Mouse (Mus musculus): ENCODE data around the gene Fibp. TPM values are rescaled to one million over a fixed set of nuclear protein-coding genes. Genes with fewer than 3 reads are reported as not detected.

The Fibp gene
- total RNA-seq, 2 experiments from 2014 or later, result 87.2 to 89.6 TPM

DNA sequence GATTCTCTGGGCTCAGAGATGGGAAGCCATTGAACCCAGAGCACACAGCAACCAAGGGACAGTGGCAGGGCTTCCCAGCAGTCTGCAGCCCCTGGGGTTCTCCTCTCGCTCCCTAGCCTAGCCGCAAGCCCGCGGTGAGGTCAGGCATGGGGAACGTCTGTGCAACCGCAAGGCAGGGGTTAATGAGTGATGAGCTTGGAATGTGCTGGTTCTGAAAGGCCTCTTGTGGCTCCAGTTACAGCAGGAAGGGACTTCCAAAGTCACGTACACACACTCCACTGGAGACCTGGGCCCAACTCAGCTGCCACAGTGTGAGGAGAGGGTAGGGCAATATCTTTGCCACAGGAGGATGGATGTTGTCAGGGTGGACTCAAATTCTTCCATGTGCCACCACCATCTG lies 15.5 kb upstream of the Fibp start:
- no peak overlapping the region for H3K27ac ChIP-seq
- no peak for DNase-seq (ENCODE audit: low spot score in 2 of 2)
- no peak overlapping the region for H3K4me3 ChIP-seq
- no peak for TF ChIP-seq CTCF (conservative IDR thresholded peaks at IDR 0.05)

GRCm38 (mm10) chr19:5445747-5446146 lies 14.7 kb upstream of the Fibp start:
- no peak overlapping the region for H3K4me3 ChIP-seq
- TF ChIP-seq CTCF (conservative IDR thresholded peaks at IDR 0.05), result no peak

DNA sequence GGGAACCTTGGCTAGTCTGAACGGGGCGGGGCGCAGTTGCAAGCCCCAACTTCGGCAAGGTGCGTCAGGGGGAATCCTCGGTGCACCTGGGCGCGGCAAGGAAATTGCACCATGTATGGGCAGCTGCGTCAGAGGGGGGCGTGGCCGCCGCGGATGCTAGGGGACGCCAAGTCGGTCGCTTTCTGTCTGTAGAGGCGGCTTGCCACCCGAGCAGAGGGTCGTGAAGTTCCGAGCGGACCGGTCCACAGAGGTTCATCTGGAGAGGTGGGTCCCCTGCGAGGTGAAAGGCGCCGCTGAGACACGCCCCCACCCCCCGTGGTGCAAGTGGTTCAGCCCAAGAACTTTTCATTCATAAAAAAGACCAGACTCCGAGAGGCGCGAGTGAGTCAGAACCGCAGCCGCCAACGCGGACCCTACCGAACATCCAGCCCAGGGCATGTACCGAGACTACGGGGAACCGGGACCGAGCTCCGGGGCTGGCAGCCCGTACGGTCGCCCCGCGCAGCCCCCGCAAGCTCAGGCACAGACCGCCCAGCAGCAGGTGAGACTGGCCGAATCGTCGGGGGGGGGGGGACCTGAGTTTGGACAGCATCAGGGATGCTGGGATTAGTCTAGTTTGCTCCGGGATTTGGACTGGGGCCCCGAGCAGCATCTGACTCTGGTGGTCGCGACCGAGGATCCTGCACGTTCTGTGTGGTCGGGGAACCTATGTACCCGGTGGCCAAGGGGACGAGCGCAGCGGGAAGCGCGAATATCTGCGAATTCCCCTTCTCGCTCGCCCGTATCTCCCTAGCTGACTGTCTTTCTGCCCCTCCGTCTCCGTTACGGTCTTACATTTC lies 12.7 kb upstream of the Fibp start, which contains the start of gene Fosl1:
Gene Fosl1, plus strand, starts transcription at position 33 of the 839 bp plus-strand sequence.
- TF ChIP-seq CTCF (conservative IDR thresholded peaks at IDR 0.05), result no peak
- peak; percentile 57 to 69 for DNase-seq (ENCODE audit: low spot score in 2 of 2)
- Histone ChIP-seq H3K4me3 (peak within 1 kb of the TSS; percentile 59), H3K27ac (no peak within 1 kb of the TSS)

More at GRCm38 (mm10) chr19:5445747-5446146, 14.7 kb upstream of the Fibp start:
- DNase-seq (ENCODE audit: low spot score in 2 of 2), result no peak
- no peak overlapping the region for H3K27ac ChIP-seq

GRCm38 (mm10) chr19:5448354-5449150 lies 11.9 kb upstream of the Fibp start:
- DNase-seq (ENCODE audit: low spot score in 2 of 2), result no peak
- TF ChIP-seq CTCF (conservative IDR thresholded peaks at IDR 0.05), result no peak
- peak overlapping the region; percentile 59 for H3K4me3 ChIP-seq
- H3K27ac ChIP-seq, result no peak overlapping the region

DNA sequence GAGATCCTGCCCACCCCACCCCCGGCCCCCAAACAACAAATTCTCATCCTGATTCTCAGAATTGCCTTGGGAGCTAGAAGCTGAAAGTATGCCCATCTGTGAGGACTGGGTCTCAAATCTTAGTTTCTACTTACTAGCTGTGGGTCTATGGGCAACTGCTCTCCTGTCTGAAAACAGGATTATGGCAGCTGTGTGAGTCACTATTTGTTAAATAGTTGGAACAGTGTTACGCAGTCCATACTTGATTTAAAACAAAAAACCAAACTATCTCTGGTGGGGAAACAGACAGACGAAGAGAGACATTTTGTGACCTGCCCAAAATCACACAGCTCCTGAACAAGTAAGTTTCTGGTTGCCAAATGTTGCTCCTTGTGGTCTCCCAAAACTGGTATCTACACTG lies 10.7 kb upstream of the Fibp start:
- Histone ChIP-seq H3K27ac (no peak overlapping the region), H3K4me3 (no peak overlapping the region)
- no peak for DNase-seq (ENCODE audit: low spot score in 2 of 2)
- no peak for TF ChIP-seq CTCF (conservative IDR thresholded peaks at IDR 0.05)

DNA sequence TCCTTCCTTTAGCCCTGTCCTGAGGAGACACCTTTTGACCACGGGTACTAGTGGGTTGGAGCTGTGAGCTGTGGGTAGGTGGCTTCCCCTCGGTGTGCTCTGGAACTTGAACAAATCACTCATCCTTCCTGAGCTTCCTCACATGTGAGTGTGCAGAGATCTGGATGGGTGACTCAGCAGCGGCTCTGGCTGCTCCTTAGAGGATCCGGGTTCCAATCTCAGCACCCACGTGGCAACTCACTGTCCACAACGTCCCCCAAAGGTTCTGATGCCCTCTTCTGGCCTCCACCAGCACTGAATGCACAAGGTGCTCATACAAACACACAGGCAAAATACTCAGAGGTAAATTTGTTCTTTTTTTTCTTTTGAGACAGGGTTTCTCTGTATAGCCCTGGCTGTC lies 8.6 kb upstream of the Fibp start:
- no peak for DNase-seq (ENCODE audit: low spot score in 2 of 2)
- Histone ChIP-seq H3K4me3 (no peak overlapping the region), H3K27ac (no peak overlapping the region)
- no peak for TF ChIP-seq CTCF (conservative IDR thresholded peaks at IDR 0.05)

DNA sequence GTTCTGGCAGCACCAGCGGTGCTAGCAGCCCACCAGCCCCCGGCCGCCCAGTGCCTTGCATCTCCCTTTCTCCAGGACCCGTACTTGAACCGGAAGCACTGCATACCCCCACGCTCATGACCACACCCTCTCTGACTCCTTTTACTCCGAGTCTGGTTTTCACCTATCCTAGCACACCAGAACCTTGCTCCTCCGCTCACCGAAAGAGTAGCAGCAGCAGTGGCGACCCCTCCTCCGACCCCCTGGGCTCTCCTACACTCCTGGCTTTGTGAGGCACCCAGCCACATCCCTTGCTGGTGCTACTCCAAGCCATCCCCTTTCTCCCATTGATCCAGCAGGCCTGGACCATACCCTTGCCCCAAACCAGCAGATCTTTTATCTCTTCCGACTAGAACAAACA lies 5.4 kb upstream of the Fibp start:
- H3K27ac ChIP-seq, result peak overlapping the region; percentile 100
- peak overlapping the region; percentile 81 for H3K4me3 ChIP-seq
- no peak for TF ChIP-seq CTCF (conservative IDR thresholded peaks at IDR 0.05)
- no peak for DNase-seq (ENCODE audit: low spot score in 2 of 2)

GRCm38 (mm10) chr19:5455568-5455967 lies 4.8 kb upstream of the Fibp start:
- DNase-seq (ENCODE audit: low spot score in 2 of 2), result no peak
- peak overlapping the region; percentile 100 for H3K27ac ChIP-seq
- H3K4me3 ChIP-seq, result peak overlapping the region; percentile 81
- no peak for TF ChIP-seq CTCF (conservative IDR thresholded peaks at IDR 0.05)

DNA sequence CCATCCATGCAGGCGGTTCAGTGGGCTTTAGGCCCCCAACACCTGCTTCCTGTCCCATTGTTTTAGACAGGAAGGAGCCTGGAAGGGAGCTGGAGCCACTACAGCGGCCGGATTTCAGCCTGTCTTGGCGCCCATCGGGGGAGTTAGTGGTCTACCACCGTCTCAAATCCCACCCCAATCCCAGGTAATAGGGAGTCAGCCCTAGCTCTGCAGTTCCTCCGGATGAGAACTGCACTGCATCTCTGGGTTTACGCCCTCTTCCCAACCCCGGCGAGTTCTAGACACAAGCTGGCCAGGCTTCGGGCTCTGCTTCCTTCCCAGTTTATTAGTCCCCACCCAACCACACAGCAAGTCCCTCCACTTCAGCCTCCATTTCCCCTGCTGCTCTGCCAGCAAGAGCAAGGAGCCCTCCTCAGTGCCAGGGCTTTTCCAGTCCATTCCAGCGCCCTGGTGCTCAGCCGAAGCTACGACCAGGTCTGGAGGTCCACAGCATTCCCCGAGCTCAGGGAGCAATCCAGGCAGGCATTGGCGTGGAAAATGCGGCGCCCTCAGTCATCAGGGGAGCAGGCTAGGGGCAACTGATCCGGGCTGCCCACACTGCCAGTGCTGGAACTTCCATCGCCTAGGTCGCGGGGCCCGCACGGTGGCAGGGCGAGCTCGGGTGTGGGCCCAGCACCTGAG lies 4.0 kb upstream of the Fibp start:
- TF ChIP-seq CTCF (conservative IDR thresholded peaks at IDR 0.05), result no peak
- H3K4me3 ChIP-seq, result peak overlapping the region; percentile 81
- H3K27ac ChIP-seq, result peak overlapping the region; percentile 100
- DNase-seq (ENCODE audit: low spot score in 2 of 2), result no peak

GRCm38 (mm10) chr19:5456922-5457745 lies 3.3 kb upstream of the Fibp start:
- TF ChIP-seq CTCF (conservative IDR thresholded peaks at IDR 0.05), result peak; percentile 43
- H3K4me3 ChIP-seq, result peak overlapping the region; percentile 81
- H3K27ac ChIP-seq, result peak overlapping the region; percentile 100
- peak; percentile 96 for DNase-seq (ENCODE audit: low spot score in 2 of 2)

GRCm38 (mm10) chr19:5457746-5458442 lies 2.5 kb upstream of the Fibp start, which contains the start of gene Ccdc85b:
Gene Ccdc85b, minus strand, starts transcription at chr19:5457894.
- Histone ChIP-seq H3K4me3 (peak within 1 kb of the TSS; percentile 81), H3K27ac (peak within 1 kb of the TSS; percentile 100)
- no peak for TF ChIP-seq CTCF (conservative IDR thresholded peaks at IDR 0.05)
- no peak for DNase-seq (ENCODE audit: low spot score in 2 of 2)
